Mouse (Mus musculus): ENCODE measurements at regions not wholly inside any gene's neighbourhood (a gene's known extent, or its start where the extent isn't known, plus 50 kb on each side); places are given as distances from the start of the nearest gene placed in this dataset.

DNA sequence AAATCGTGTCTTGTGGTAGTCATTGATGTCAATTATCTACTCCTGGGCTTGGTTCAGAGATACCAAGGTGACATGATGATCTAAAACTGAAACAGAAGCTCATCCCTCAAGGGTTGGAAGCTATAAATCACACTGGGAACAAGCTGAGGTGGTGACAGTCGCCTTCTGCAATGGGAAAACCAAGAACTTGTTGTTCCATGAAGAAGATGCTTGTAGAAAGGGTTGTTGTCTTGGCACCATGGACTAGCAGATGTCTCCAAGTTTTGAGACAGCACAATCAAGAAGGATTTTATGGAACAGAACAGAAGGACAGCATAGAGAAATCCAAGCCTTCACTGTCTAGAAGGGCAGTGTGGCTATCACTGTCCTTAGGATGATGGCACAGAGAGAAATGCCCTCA, 2005.4 kb upstream of the Lrrc6 start:
- Histone ChIP-seq H3K27ac (ENCODE audit: low read length) (no peak overlapping the region), H3K9ac (replicated peaks; ENCODE audit: low read depth, low read length) (no peak overlapping the region), H3K27me3 (replicated peaks; ENCODE audit: control insufficient read depth, insufficient read depth, low read length) (no peaks in the 10 kb centered on the region), H3K4me1 (replicated peaks; ENCODE audit: control insufficient read depth, insufficient read depth, low read length) (peaks cover 5% of the 10 kb centered on the region), H3K36me3 (ENCODE audit: control insufficient read depth, insufficient read depth) (no peaks in the 10 kb centered on the region), H3K4me3 (replicated peaks; ENCODE audit: low read length) (no peak overlapping the region), H3K9me3 (ENCODE audit: control insufficient read depth, low read length) (no peaks in the 10 kb centered on the region), H3K4me2 (ENCODE audit: low read length) (no peak overlapping the region)
- WGBS = 73% methylated on average over 2 of the region's 2 CpGs
- ATAC-seq = no peak

DNA sequence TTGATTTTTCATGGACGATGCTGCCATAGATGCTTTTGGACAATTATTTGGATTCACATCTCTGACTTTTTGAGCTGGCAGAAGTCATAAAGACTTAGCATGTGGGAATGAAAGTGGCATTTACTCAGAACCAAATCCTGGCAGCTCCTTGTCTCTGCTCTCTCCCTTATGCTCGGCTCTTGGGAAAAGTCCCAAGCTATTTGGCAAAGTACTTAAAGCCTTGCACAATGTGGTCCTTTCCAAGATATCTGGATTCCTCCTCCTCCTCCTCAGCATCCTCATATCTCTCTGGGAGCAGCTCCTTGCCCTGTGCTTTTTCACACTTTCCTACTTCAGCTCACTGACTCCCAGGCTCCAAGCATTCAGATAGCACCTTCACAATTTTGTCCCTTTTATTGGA, 1995.7 kb upstream of the Lrrc6 start:
- H3K36me3 ChIP-seq (ENCODE audit: control insufficient read depth, insufficient read depth) = no peaks in the 10 kb centered on the region
- H3K9me3 ChIP-seq (ENCODE audit: control insufficient read depth, low read length) = no peaks in the 10 kb centered on the region
- no peaks in the 10 kb centered on the region for H3K27me3 ChIP-seq (replicated peaks; ENCODE audit: control insufficient read depth, insufficient read depth, low read length)
- peak; percentile 85 for ATAC-seq
- 0 out of 2 replicates have a peak overlapping the region, but pooled peaks have one; percentile 44 for H3K27ac ChIP-seq (ENCODE audit: low read length)
- H3K4me1 ChIP-seq (replicated peaks; ENCODE audit: control insufficient read depth, insufficient read depth, low read length) = no peaks in the 10 kb centered on the region
- no peak overlapping the region for H3K4me2 ChIP-seq (ENCODE audit: low read length)
- H3K4me3 ChIP-seq (replicated peaks; ENCODE audit: low read length) = no peak overlapping the region
- 72% methylated on average over 2 of the region's 2 CpGs for WGBS
- H3K9ac ChIP-seq (replicated peaks; ENCODE audit: low read depth, low read length) = no peak overlapping the region

DNA sequence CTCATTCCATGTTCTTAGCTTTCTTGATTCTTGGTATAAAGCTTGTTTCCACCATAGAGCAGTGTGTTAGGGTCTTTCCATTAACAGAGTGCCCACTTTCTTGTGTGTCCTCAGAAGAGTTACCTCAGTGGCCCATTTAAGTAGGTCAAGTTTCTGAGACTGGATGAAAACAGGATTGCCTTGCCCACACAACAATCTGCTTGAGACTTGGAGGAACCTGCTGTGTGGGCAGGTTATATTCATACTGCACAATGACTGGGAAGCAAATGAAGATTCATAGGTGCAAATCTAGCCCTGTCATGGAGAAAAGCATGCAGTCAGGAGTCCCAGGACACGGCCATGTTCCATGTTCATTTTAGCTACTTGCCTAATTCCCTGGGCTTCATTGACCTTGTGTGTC, 1984.1 kb upstream of the Lrrc6 start:
- ATAC-seq = no peak
- Histone ChIP-seq H3K4me1 (replicated peaks; ENCODE audit: control insufficient read depth, insufficient read depth, low read length) (no peaks in the 10 kb centered on the region), H3K4me3 (replicated peaks; ENCODE audit: low read length) (no peak overlapping the region), H3K4me2 (ENCODE audit: low read length) (no peak overlapping the region), H3K9me3 (ENCODE audit: control insufficient read depth, low read length) (no peaks in the 10 kb centered on the region), H3K36me3 (ENCODE audit: control insufficient read depth, insufficient read depth) (no peaks in the 10 kb centered on the region), H3K27me3 (replicated peaks; ENCODE audit: control insufficient read depth, insufficient read depth, low read length) (no peaks in the 10 kb centered on the region), H3K27ac (ENCODE audit: low read length) (no peak overlapping the region), H3K9ac (replicated peaks; ENCODE audit: low read depth, low read length) (no peak overlapping the region)
- WGBS = 91% methylated on average over 1 of the region's 1 CpGs

DNA sequence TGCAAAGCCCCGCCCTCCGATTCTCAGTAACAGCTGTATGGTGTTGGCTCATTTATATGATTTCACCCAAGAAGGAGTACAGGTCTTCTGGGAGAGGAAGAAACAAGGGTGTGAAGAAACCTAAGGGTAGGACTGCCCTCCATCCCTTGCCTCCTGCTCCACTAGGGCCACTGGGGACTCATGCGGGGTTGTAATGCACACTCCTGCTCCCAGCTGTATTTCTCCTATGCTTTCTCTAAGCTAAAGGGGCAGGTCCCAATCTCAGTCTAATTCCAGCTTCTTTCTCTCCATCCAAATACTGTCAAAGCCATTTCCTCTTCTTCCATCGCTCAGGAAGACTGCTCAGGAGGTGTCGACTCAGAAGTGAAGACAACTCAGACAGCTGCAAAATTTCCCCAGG, 1977.0 kb upstream of the Lrrc6 start:
- Histone ChIP-seq H3K4me3 (replicated peaks; ENCODE audit: low read length) (no peak overlapping the region), H3K4me2 (ENCODE audit: low read length) (no peak overlapping the region), H3K27ac (ENCODE audit: low read length) (no peak overlapping the region), H3K36me3 (ENCODE audit: control insufficient read depth, insufficient read depth) (no peaks in the 10 kb centered on the region), H3K27me3 (replicated peaks; ENCODE audit: control insufficient read depth, insufficient read depth, low read length) (no peaks in the 10 kb centered on the region), H3K9ac (replicated peaks; ENCODE audit: low read depth, low read length) (no peak overlapping the region), H3K9me3 (ENCODE audit: control insufficient read depth, low read length) (no peaks in the 10 kb centered on the region), H3K4me1 (replicated peaks; ENCODE audit: control insufficient read depth, insufficient read depth, low read length) (no peaks in the 10 kb centered on the region)
- no peak for ATAC-seq
- WGBS = 93% methylated on average over 5 of the region's 5 CpGs

DNA sequence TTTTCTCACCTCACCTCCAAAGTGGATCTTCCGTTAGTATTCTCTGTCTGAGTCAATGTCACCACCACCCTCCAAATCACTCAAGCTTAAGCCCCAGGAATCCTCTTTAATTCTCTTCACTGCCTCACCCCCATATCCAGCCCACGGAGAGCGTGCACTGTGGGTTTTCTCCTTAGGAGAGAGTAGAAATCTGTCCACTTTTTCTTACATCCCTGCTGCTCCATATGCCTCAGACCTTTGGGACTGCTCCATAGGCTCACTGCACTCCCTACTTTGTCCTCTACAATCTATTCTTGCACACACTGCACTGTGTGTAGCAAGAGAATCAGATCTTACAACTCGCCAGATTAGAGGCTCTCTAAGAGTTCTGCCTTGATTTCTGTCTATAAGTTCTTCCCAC, 1971.2 kb upstream of the Lrrc6 start:
- 87% methylated on average over 4 of the region's 4 CpGs for WGBS

DNA sequence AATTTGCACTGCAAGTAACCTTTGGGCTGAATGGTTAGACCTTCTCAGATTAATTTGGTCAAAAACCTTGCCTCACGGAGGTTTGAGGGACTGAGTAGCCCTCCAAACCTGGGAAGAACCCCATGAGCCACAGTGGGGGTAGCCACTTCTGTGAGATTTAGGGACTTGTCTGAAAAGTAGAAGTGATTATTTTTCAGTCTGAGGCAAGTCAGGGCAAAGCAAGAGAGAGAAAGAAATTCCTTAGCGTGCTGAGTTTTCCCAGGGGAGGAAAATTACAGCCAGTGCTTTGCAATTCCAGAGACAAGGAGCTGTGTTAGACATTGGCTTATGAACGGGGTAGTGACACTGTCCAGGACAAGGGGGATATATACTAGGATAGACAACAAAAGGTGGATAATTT, 1962.1 kb upstream of the Lrrc6 start:
- Histone ChIP-seq H3K4me3 (replicated peaks; ENCODE audit: low read length) (no peak overlapping the region), H3K4me1 (replicated peaks; ENCODE audit: control insufficient read depth, insufficient read depth, low read length) (no peaks in the 10 kb centered on the region), H3K36me3 (ENCODE audit: control insufficient read depth, insufficient read depth) (no peaks in the 10 kb centered on the region), H3K9me3 (ENCODE audit: control insufficient read depth, low read length) (no peaks in the 10 kb centered on the region), H3K27ac (ENCODE audit: low read length) (no peak overlapping the region), H3K9ac (replicated peaks; ENCODE audit: low read depth, low read length) (no peak overlapping the region), H3K4me2 (ENCODE audit: low read length) (no peak overlapping the region), H3K27me3 (replicated peaks; ENCODE audit: control insufficient read depth, insufficient read depth, low read length) (no peaks in the 10 kb centered on the region)
- WGBS = 77% methylated on average over 3 of the region's 3 CpGs
- ATAC-seq = no peak

More for the DNA sequence above, 1971.2 kb upstream of the Lrrc6 start:
- Histone ChIP-seq H3K4me2 (ENCODE audit: low read length) (no peak overlapping the region), H3K4me1 (replicated peaks; ENCODE audit: control insufficient read depth, insufficient read depth, low read length) (no peaks in the 10 kb centered on the region), H3K27ac (ENCODE audit: low read length) (no peak overlapping the region), H3K36me3 (ENCODE audit: control insufficient read depth, insufficient read depth) (no peaks in the 10 kb centered on the region), H3K9me3 (ENCODE audit: control insufficient read depth, low read length) (no peaks in the 10 kb centered on the region), H3K27me3 (replicated peaks; ENCODE audit: control insufficient read depth, insufficient read depth, low read length) (no peaks in the 10 kb centered on the region), H3K4me3 (replicated peaks; ENCODE audit: low read length) (no peak overlapping the region), H3K9ac (replicated peaks; ENCODE audit: low read depth, low read length) (no peak overlapping the region)
- ATAC-seq = no peak

DNA sequence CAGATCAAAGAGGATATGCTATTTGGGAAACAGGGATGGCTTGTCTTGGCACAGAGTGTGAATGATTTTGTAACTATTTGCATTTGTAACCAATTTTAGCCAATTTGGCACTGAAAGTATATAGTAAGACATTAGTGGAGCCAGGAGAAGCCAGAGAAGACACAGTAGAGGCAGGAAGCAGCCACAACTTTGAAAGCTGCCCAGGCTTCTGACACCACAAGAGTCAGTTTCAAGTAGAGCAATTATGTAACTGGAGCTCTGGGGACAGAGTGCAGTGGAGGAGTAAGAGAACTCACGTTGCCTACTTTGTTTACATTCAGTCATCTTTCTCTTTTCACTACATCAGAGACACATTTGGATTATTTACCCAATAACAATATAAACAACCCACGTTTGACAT, 1956.5 kb upstream of the Lrrc6 start:
- WGBS = 50% methylated on average over 2 of the region's 2 CpGs
- H3K9me3 ChIP-seq (ENCODE audit: control insufficient read depth, low read length) = no peaks in the 10 kb centered on the region
- no peaks in the 10 kb centered on the region for H3K4me1 ChIP-seq (replicated peaks; ENCODE audit: control insufficient read depth, insufficient read depth, low read length)
- H3K4me2 ChIP-seq (ENCODE audit: low read length) = no peak overlapping the region
- no peak overlapping the region for H3K9ac ChIP-seq (replicated peaks; ENCODE audit: low read depth, low read length)
- no peaks in the 10 kb centered on the region for H3K36me3 ChIP-seq (ENCODE audit: control insufficient read depth, insufficient read depth)
- no peaks in the 10 kb centered on the region for H3K27me3 ChIP-seq (replicated peaks; ENCODE audit: control insufficient read depth, insufficient read depth, low read length)
- no peak overlapping the region for H3K27ac ChIP-seq (ENCODE audit: low read length)
- no peak for ATAC-seq
- H3K4me3 ChIP-seq (replicated peaks; ENCODE audit: low read length) = no peak overlapping the region

DNA sequence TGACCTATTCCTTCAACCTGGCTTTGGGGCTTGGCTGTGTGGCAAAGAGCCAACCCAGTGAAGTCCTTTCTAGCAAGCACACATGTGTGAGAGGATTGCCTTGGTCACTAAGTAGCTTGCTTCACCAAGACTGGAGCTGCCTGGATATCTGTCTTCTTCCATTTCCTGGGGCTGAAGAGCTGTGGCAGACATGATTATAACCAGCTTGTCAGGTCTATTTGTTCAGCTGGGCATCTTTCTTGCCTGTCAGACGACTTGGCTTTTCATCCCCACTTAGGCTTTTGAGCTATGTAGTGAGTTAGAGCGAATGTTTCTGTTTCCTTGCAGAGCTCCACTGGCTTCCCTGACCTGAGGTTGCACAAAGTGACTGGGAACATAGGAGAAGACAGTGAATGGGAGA, 1951.3 kb upstream of the Lrrc6 start:
- Histone ChIP-seq H3K9ac (replicated peaks; ENCODE audit: low read depth, low read length) (no peak overlapping the region), H3K4me3 (replicated peaks; ENCODE audit: low read length) (no peak overlapping the region), H3K36me3 (ENCODE audit: control insufficient read depth, insufficient read depth) (no peaks in the 10 kb centered on the region), H3K27me3 (replicated peaks; ENCODE audit: control insufficient read depth, insufficient read depth, low read length) (no peaks in the 10 kb centered on the region), H3K4me1 (replicated peaks; ENCODE audit: control insufficient read depth, insufficient read depth, low read length) (no peaks in the 10 kb centered on the region), H3K9me3 (ENCODE audit: control insufficient read depth, low read length) (no peaks in the 10 kb centered on the region), H3K27ac (ENCODE audit: low read length) (no peak overlapping the region), H3K4me2 (ENCODE audit: low read length) (no peak overlapping the region)
- whole genome bisulfite sequencing = 65% methylated on average over 2 of the region's 2 CpGs
- no peak for ATAC-seq

DNA sequence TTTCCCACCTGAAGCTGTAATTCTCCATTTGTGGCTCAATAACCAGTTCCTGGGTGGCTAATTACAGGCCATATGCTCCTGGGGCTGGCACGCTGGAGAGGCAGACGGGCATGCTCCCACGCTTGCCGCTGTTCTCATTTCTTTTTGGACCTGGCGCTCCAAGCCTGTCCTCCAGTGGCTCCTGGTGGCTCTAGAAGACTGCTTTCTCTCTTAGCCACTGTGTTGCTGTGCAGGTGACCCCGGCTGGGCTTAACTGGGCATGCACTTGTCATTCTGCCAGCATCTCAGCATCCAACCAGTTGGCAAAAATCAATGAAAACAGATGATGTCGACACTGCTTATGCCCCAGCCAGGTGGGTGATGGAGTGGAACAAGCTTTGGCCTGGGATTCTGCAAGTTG, 1944.6 kb upstream of the Lrrc6 start:
- ATAC-seq = peak; percentile 54; the same call in 1 of the 2 replicates
- H3K9ac ChIP-seq (replicated peaks; ENCODE audit: low read depth, low read length) = no peak overlapping the region
- no peak overlapping the region for H3K4me3 ChIP-seq (replicated peaks; ENCODE audit: low read length)
- H3K27me3 ChIP-seq (replicated peaks; ENCODE audit: control insufficient read depth, insufficient read depth, low read length) = no peaks in the 10 kb centered on the region
- H3K9me3 ChIP-seq (ENCODE audit: control insufficient read depth, low read length) = no peaks in the 10 kb centered on the region
- H3K27ac ChIP-seq (ENCODE audit: low read length) = no peak overlapping the region
- no peaks in the 10 kb centered on the region; the same call in 1 of the 2 replicates for H3K4me1 ChIP-seq (replicated peaks; ENCODE audit: control insufficient read depth, insufficient read depth, low read length)
- WGBS = 66% methylated on average over 7 of the region's 7 CpGs
- H3K4me2 ChIP-seq (ENCODE audit: low read length) = no peak overlapping the region
- H3K36me3 ChIP-seq (ENCODE audit: control insufficient read depth, insufficient read depth) = no peaks in the 10 kb centered on the region

DNA sequence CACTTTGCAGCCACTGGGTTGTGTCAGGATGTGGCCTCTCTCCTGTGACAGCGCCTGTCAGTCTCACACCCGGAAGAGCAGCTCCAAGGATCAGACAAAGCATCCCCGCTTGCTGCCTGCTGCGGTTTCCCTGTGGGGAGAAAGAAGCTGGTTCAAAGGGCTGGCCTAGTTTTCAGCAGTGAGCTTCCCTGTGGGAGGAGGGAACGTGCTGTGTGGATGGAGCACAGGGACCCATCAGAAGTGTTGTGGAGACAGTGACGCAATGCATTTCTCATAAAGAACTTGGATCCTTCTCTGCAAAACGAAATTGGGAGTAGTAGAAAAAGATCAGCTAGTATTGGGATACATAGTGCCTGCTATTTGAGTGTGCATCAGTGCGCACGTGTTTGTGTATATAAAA, 1939.9 kb upstream of the Lrrc6 start:
- ATAC-seq = no peak
- Histone ChIP-seq H3K4me3 (replicated peaks; ENCODE audit: low read length) (no peak overlapping the region), H3K27ac (ENCODE audit: low read length) (no peak overlapping the region), H3K27me3 (replicated peaks; ENCODE audit: control insufficient read depth, insufficient read depth, low read length) (no peaks in the 10 kb centered on the region), H3K36me3 (ENCODE audit: control insufficient read depth, insufficient read depth) (no peaks in the 10 kb centered on the region), H3K9me3 (ENCODE audit: control insufficient read depth, low read length) (no peaks in the 10 kb centered on the region), H3K9ac (replicated peaks; ENCODE audit: low read depth, low read length) (no peak overlapping the region), H3K4me1 (replicated peaks; ENCODE audit: control insufficient read depth, insufficient read depth, low read length) (no peaks in the 10 kb centered on the region; the same call in 1 of the 2 replicates), H3K4me2 (ENCODE audit: low read length) (no peak overlapping the region)
- 56% methylated on average over 9 of the region's 9 CpGs for WGBS
